Mouse (Mus musculus) stomach, embryonic 16.5 days (tissue): ENCODE results near the gene Npas3. TPM values are rescaled to one million over a fixed set of nuclear protein-coding genes. Genes with fewer than 3 reads are reported as not detected.

Source experiments
- ATAC-seq: fragments of 200-750 bp; cut with Nextera tagmentation; 2 replicates; pipeline ENCODE4 v1.8.0; 2017; ENCODE audit warnings: moderate number of reproducible peaks, moderate TSS enrichment; ENCODE audit not compliant: insufficient read depth, low FRiP score
- H3K27ac ChIP-seq: fragments of 300-500 bp; sonication (generic); 2 replicates; pipeline ENCODE4 v1.5.1; 2014; ENCODE audit warnings: low read length
- H3K27me3 ChIP-seq: fragments of 300-500 bp; sonication (generic); 2 replicates; pipeline ENCODE4 v1.6.1; 2014; ENCODE audit warnings: low read length, control low read depth, mixed read lengths; ENCODE audit not compliant: control insufficient read depth, insufficient read depth
- H3K36me3 ChIP-seq: fragments of 300-500 bp; sonication (generic); 2 replicates; pipeline ENCODE4 v1.6.1; 2014; ENCODE audit warnings: low read length; ENCODE audit not compliant: control insufficient read depth, insufficient read depth
- H3K4me1 ChIP-seq: fragments of 300-500 bp; sonication (generic); 2 replicates; pipeline ENCODE4 v1.6.1; 2014; ENCODE audit warnings: low read length, control low read depth, mixed read lengths; ENCODE audit not compliant: control insufficient read depth, insufficient read depth
- H3K4me2 ChIP-seq: fragments of 300-500 bp; sonication (generic); 2 replicates; pipeline ENCODE4 v1.6.1; 2014; ENCODE audit warnings: low read depth, low read length, mixed read lengths
- H3K4me3 ChIP-seq: fragments of 300-500 bp; sonication (generic); replicated peaks from 2 replicates; pipeline ENCODE4 v1.5.1; 2014; ENCODE audit warnings: mild to moderate bottlenecking, low read length
- H3K9ac ChIP-seq: fragments of 300-500 bp; sonication (generic); 2 replicates; pipeline ENCODE4 v1.6.1; 2014; ENCODE audit warnings: low read length
- H3K9me3 ChIP-seq: fragments of 300-500 bp; sonication (generic); replicated peaks from 2 replicates; pipeline ENCODE4 v1.6.1; 2016; ENCODE audit warnings: low read length, control low read depth; ENCODE audit not compliant: control insufficient read depth
- WGBS: fragments of 180-500 bp; shearing (Covaris S2); extraction: QIAGEN DNeasy Blood & Tissue Kit; methylation state at CpG from one replicate; pipeline ENCODE4 v1.1.7; 2014; 5-methylcytosine and 5-hydroxymethylcytosine counted together
- polyA plus RNA-seq: library from polyadenylated mRNA; unstranded; fragments of >200 nt; fragmentation: Nextera tagmentation; extraction: Ambion mirVana; gene quantifications from 2 replicates; pipeline ENCODE4 v1.2.1, GENCODE M21; 2015

Npas3 gene
- polyA plus RNA-seq, 1 experiment from 2014 or later = 1.8 TPM

- H3K9me3 ChIP-seq = no peaks in the 10 kb centered on the region
- WGBS = 56% methylated on average over 4 of the region's 4 CpGs
- H3K36me3 ChIP-seq = no peaks in the 10 kb centered on the region
- H3K4me1 ChIP-seq = no peaks in the 10 kb centered on the region
- no peak overlapping the region for H3K27ac ChIP-seq
- H3K4me2 ChIP-seq = no peak overlapping the region
- H3K9ac ChIP-seq = no peak overlapping the region
- ATAC-seq = no peak
- no peaks in the 10 kb centered on the region for H3K27me3 ChIP-seq
- no peak overlapping the region for H3K4me3 ChIP-seq
These were observed 167.6 kb downstream of the Npas3 start for GRCm38 (mm10) chr12:53416096-53416495.

- Histone ChIP-seq H3K9ac (no peak overlapping the region), H3K27me3 (no peaks in the 10 kb centered on the region), H3K4me2 (no peak overlapping the region), H3K4me1 (no peaks in the 10 kb centered on the region), H3K4me3 (no peak overlapping the region), H3K36me3 (no peaks in the 10 kb centered on the region), H3K27ac (no peak overlapping the region), H3K9me3 (no peaks in the 10 kb centered on the region)
- no peak for ATAC-seq
- 62% methylated on average over 4 of the region's 4 CpGs for WGBS
These were observed 173.2 kb downstream of the Npas3 start for GRCm38 (mm10) chr12:53421701-53422100.

GRCm38 (mm10) chr12:53423631-53424030, 175.2 kb downstream of the Npas3 start:
- Histone ChIP-seq H3K27ac (no peak overlapping the region), H3K27me3 (no peaks in the 10 kb centered on the region), H3K36me3 (no peaks in the 10 kb centered on the region), H3K9me3 (no peaks in the 10 kb centered on the region), H3K4me2 (no peak overlapping the region), H3K9ac (no peak overlapping the region), H3K4me1 (no peaks in the 10 kb centered on the region), H3K4me3 (no peak overlapping the region)
- WGBS = 72% methylated on average over 2 of the region's 2 CpGs
- ATAC-seq = no peak

- Histone ChIP-seq H3K4me1 (no peaks in the 10 kb centered on the region), H3K27ac (no peak overlapping the region), H3K9me3 (no peaks in the 10 kb centered on the region), H3K9ac (no peak overlapping the region), H3K4me2 (no peak overlapping the region), H3K36me3 (no peaks in the 10 kb centered on the region), H3K4me3 (no peak overlapping the region), H3K27me3 (no peaks in the 10 kb centered on the region)
- WGBS = 80% methylated on average over 2 of the region's 2 CpGs
- no peak for ATAC-seq
These were observed 177.5 kb downstream of the Npas3 start for GRCm38 (mm10) chr12:53426006-53426405.

GRCm38 (mm10) chr12:53427153-53427552, 178.7 kb downstream of the Npas3 start:
- Histone ChIP-seq H3K9ac (no peak overlapping the region), H3K27ac (no peak overlapping the region)
- 63% methylated on average over 10 of the region's 10 CpGs for WGBS

GRCm38 (mm10) chr12:53442029-53442428, 193.6 kb downstream of the Npas3 start:
- H3K4me1 ChIP-seq = no peaks in the 10 kb centered on the region; the same call in 1 of the 2 replicates
- no peak overlapping the region for H3K4me3 ChIP-seq
- no peaks in the 10 kb centered on the region for H3K27me3 ChIP-seq
- 59% methylated on average over 2 of the region's 2 CpGs for WGBS
- H3K4me2 ChIP-seq = no peak overlapping the region
- no peaks in the 10 kb centered on the region for H3K36me3 ChIP-seq
- ATAC-seq = no peak
- H3K9ac ChIP-seq = no peak overlapping the region
- H3K9me3 ChIP-seq = no peaks in the 10 kb centered on the region
- H3K27ac ChIP-seq = no peak overlapping the region

More at GRCm38 (mm10) chr12:53427153-53427552, 178.7 kb downstream of the Npas3 start:
- Histone ChIP-seq H3K4me3 (no peak overlapping the region), H3K4me2 (no peak overlapping the region), H3K27me3 (no peaks in the 10 kb centered on the region), H3K36me3 (no peaks in the 10 kb centered on the region), H3K9me3 (no peaks in the 10 kb centered on the region), H3K4me1 (no peaks in the 10 kb centered on the region)
- ATAC-seq = no peak

GRCm38 (mm10) chr12:53447469-53447868, 199.0 kb downstream of the Npas3 start:
- Histone ChIP-seq H3K36me3 (no peaks in the 10 kb centered on the region), H3K4me1 (peaks cover 5% of the 10 kb centered on the region), H3K4me3 (no peak overlapping the region), H3K4me2 (no peak overlapping the region), H3K9ac (no peak overlapping the region), H3K27me3 (no peaks in the 10 kb centered on the region), H3K9me3 (no peaks in the 10 kb centered on the region), H3K27ac (no peak overlapping the region)
- ATAC-seq = no peak
- 55% methylated on average over 8 of the region's 8 CpGs for WGBS

- H3K4me2 ChIP-seq = no peak overlapping the region
- ATAC-seq = no peak
- no peaks in the 10 kb centered on the region for H3K9me3 ChIP-seq
- peaks cover 5% of the 10 kb centered on the region for H3K4me1 ChIP-seq
- no peaks in the 10 kb centered on the region for H3K27me3 ChIP-seq
- H3K27ac ChIP-seq = no peak overlapping the region
- 23% methylated on average over 3 of the region's 3 CpGs for WGBS
- no peak overlapping the region for H3K9ac ChIP-seq
- no peaks in the 10 kb centered on the region for H3K36me3 ChIP-seq
- no peak overlapping the region for H3K4me3 ChIP-seq
These were observed 199.6 kb downstream of the Npas3 start for GRCm38 (mm10) chr12:53448040-53448439.

GRCm38 (mm10) chr12:53467549-53467948, 219.1 kb downstream of the Npas3 start:
- Histone ChIP-seq H3K4me1 (no peaks in the 10 kb centered on the region), H3K27ac (no peak overlapping the region), H3K4me3 (no peak overlapping the region), H3K36me3 (no peaks in the 10 kb centered on the region), H3K9ac (no peak overlapping the region), H3K4me2 (no peak overlapping the region), H3K9me3 (no peaks in the 10 kb centered on the region), H3K27me3 (no peaks in the 10 kb centered on the region)
- ATAC-seq = no peak

GRCm38 (mm10) chr12:53474486-53474885, 226.0 kb downstream of the Npas3 start:
- ATAC-seq = no peak
- Histone ChIP-seq H3K9me3 (no peaks in the 10 kb centered on the region), H3K27ac (no peak overlapping the region)

More at GRCm38 (mm10) chr12:53474486-53474885, 226.0 kb downstream of the Npas3 start:
- no peaks in the 10 kb centered on the region for H3K4me1 ChIP-seq
- H3K9ac ChIP-seq = no peak overlapping the region
- no peaks in the 10 kb centered on the region for H3K27me3 ChIP-seq
- H3K36me3 ChIP-seq = no peaks in the 10 kb centered on the region
- no peak overlapping the region for H3K4me2 ChIP-seq
- no peak overlapping the region for H3K4me3 ChIP-seq
